Mouse (Mus musculus) brown adipose tissue, adult 24 weeks (tissue): ENCODE measurements around the gene 4930558K02Rik. TPM values are rescaled to one million over a fixed set of nuclear protein-coding genes. Genes with fewer than 3 reads are reported as not detected.

ENCODE experiments used
- H3K27ac ChIP-seq: fragments of 200-500 bp; replicated peaks from 2 replicates; pipeline ENCODE4 v1.5.1; 2012; ENCODE audit warnings: low read depth, mild to moderate bottlenecking, low read length
- H3K4me1 ChIP-seq: fragments of 200-500 bp; 2 replicates; pipeline ENCODE4 v1.6.1; 2012; ENCODE audit warnings: low read length, mixed read lengths; ENCODE audit not compliant: control insufficient read depth, insufficient read depth, insufficient read length
- H3K4me3 ChIP-seq: fragments of 200-500 bp; 2 replicates; pipeline ENCODE4 v1.5.1; 2012; ENCODE audit warnings: low read depth, mild to moderate bottlenecking, low read length, moderate library complexity; ENCODE audit not compliant: insufficient read depth
- polyA plus RNA-seq: library from polyadenylated mRNA; stranded (reverse); fragments of >200 nt; gene quantifications from 2 replicates; pipeline ENCODE4 v1.2.4, GENCODE M21; 2012; ENCODE audit not compliant: missing spikeins, insufficient read depth, insufficient read length

Gene 4930558K02Rik
- polyA plus RNA-seq, 1 experiment = not detected

DNA sequence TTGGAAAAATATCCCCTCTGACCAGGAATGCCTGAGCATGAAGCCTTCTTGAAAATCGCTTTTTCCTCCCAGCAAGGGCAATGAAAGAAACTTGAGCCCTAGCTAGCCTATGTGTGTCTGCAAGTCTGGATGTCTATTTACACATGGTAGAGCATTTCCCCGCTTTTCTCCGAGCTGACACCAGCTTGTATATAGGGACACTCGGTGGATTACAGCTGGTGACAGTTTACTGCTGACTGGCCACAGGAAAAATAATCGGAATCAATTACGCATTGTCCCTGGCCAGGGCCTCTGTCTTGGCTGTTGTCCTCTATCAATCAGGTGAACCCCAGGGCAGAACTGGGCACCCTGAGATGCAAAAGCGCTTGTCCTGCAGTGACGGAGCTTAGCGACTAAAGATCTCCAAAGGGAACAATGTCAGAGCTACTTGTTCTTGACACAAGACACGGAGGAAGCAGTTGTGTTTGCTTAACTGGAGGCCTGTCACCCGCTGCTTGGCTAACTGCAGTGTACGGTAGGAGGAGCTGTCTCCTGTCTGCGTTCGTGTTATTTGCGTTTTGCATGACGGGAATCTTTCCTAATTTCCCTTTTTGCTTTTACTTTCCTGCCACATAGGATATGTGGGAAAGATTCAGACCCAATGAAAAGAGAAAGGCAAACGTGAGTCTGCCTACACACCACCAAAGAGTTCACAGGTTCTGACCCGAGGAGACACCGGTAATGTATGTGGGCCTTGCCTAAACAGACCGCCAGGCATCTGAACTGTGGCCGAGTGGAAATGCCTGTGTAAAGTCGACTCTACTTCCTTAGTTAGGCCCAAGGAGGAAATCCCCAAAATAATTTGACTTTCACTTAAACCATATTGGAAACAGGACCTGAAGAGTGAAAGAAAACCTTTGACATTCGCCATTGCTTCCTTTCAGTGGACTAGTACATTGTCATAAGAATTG, 25.7 kb upstream of the 4930558K02Rik start:
- Histone ChIP-seq H3K4me3 (peak overlapping the region; percentile 53), H3K27ac (peak overlapping the region; percentile 94), H3K4me1 (no peaks in the 10 kb centered on the region)

DNA sequence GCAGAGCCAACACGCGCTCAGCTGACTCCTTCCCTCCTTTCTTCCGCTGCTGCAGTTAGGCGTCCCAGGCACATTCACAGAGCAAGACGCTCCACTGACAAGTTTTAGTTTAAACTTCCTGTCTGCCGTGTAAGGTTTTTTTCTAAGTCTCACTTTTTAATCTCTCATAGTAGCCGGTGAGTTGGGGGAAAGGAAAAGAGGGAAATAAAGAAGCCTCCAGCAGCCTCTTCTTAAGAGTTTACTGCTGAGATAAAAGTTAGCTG, 25.0 kb upstream of the 4930558K02Rik start:
- no peak overlapping the region; the same call in 1 of the 2 replicates for H3K27ac ChIP-seq
- no peaks in the 10 kb centered on the region; the same call in 1 of the 2 replicates for H3K4me1 ChIP-seq

DNA sequence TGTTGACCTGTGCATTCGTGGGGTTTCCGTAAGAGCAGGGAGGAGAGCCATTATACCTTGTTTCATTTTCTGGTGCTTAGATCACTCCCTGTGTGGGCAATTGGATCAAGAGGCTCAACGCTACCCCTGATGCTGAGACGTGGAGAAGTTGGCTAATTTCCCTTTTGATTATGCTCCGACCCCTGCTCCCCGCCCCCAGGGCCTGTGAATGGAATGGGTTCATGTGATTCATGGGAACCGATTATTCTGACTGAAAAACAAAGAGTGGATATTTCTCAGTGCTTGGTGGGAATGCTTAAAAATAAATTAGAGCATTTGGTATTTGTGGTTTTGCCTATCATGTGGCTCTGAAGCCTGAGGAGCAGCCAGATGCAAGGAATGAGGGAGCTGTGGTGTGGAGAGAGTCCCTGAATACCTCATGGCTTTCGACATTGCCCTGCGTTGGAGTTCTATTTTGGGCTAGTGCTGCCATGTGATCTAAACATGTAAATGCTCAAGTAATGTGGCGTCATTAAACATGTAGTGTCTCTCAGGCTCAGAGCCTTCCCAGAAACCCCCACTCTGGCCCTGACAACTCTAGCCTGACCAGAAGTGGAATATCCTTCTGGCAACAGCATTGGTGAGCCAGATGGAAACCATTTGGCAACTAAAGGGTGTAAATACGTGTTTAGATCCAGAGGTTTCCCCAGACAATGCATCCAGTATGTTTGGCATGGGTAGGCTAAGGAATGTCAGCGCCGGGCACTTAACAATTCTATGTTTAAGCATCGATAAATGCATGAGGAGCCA, 24.5 kb upstream of the 4930558K02Rik start:
- H3K4me3 ChIP-seq = no peak overlapping the region
- no peak overlapping the region for H3K27ac ChIP-seq
- no peaks in the 10 kb centered on the region; the same call in 1 of the 2 replicates for H3K4me1 ChIP-seq

More for the DNA sequence above, 25.0 kb upstream of the 4930558K02Rik start:
- no peak overlapping the region for H3K4me3 ChIP-seq

DNA sequence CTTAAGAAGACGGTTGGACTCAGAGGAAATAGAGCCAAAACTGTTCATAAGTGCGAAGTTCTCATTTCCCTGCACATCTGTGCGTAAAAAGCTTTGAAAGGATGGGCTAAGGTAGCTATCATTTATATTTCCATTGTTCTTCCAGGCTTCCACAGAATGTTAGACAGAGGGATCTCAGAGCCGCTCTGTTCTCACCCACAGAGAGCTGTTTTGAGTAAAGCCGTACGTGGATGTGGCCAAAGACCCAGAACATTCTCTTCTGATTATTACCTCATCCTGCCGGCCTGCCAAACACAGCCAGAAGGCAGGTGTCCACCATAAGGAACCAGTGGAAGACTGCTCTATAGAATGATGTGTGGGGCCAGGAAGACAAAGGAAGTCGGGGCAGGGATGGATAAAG, 21.9 kb upstream of the 4930558K02Rik start:
- H3K27ac ChIP-seq = no peak overlapping the region
- H3K4me1 ChIP-seq = no peaks in the 10 kb centered on the region; the same call in 1 of the 2 replicates
- no peak overlapping the region for H3K4me3 ChIP-seq

DNA sequence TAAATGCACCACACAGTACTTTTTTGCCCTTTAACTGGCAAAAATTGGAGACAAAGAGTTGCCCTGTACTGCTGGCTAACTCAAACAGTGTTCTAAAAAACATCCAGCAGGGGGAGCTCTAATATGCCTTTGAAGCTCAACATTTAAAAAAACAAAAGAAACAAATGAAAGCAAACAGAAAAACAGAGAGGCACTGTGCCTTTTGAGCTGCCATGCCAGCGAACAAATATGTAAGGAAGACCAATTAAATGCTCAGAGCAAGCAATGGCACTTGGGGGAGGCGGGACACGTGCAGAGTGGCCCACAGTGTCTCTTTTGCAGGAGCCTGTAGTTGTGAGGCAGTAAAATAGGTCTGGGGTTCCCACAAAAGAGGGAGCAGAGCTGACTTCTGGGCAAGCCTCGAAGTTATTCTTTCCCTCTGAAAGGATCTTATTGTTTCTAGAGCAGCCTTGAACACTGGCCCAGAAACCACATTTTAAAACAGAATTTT, 20.5 kb upstream of the 4930558K02Rik start:
- Histone ChIP-seq H3K4me3 (0 out of 2 replicates have a peak overlapping the region, but pooled peaks have one; percentile 28), H3K4me1 (no peaks in the 10 kb centered on the region; the same call in 1 of the 2 replicates), H3K27ac (0 out of 2 replicates have a peak overlapping the region, but pooled peaks have one; percentile 38)

DNA sequence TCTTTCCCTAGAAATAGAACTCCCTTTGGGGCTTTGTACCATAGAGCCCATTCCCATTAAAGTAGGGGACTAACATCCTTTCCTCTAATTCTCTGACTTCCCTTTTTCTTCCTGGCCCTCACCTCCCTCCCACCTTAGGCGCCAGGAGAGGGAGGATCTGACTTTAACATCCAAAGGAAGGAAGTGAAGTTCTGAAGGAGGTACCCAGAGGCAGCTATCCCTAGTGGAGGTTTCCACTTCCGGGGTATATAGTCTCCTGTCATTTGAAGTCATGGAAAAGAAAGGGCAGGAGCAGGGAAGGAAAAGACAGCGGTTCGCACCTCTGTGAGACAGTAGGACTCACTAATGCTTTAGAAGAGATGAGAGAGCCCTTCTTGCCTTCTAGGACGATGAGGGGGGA, 19.9 kb upstream of the 4930558K02Rik start:
- Histone ChIP-seq H3K4me3 (peak overlapping the region; percentile 30), H3K27ac (0 out of 2 replicates have a peak overlapping the region, but pooled peaks have one; percentile 38), H3K4me1 (no peaks in the 10 kb centered on the region; the same call in 1 of the 2 replicates)

DNA sequence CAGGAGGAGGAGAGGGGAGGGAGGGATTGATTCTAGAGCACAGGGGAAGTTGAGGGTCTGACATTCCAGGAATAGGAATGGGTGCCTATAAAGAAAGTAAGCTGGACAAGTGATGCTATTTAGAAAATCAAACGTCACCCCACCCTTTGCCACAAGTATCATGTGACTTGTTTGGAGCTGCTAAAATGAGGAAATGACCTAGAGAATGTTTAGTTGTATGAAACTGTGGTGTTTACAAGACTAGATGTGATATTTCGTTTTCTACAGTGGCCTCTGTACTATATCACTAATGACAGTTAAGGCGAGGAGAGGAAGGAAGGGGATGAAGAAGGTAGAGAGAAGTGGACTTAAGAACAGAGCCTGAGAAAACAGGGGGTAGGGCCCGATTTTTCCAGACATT, 19.3 kb upstream of the 4930558K02Rik start:
- Histone ChIP-seq H3K27ac (no peak overlapping the region), H3K4me3 (no peak overlapping the region), H3K4me1 (no peaks in the 10 kb centered on the region; the same call in 1 of the 2 replicates)

DNA sequence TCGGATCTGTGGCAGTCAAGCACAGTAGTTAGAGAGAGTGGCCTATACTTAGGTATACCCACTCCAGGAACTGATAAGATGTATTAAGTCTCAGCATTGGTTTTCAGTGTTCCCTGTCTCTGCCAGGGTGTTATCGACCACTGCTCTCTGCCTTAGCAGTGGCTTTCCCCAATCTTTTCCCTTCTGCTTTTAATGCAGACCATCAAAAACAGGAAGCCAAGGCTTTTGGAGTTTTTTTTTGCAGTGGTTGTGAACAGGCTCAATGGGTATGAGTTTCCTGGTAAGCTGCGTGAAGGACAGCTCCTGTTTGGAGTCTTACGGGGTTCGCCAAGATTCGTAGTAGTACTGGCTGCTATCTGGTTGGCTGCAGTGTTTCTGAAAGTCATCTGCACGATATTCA, 13.0 kb upstream of the 4930558K02Rik start:
- no peak overlapping the region for H3K27ac ChIP-seq
- no peaks in the 10 kb centered on the region for H3K4me1 ChIP-seq
- H3K4me3 ChIP-seq = no peak overlapping the region

DNA sequence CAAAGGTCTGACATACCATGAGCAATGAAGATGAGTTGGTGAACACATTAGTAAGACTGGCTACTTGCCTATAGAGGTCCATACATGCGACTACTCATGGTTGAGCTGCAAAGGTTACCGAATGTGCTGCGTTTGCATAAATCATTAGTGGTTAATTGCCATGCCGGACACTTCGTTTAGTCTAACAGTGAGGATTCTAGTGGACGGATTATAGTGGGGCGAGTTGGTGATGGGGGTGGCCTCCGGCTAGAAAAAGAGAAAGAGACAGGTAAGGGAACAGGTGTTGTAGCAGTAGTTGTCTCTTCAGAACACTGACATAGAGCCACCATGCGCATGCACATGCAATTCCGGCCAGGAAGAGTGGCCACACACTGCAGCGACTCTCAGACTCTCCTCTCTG, 12.4 kb upstream of the 4930558K02Rik start:
- Histone ChIP-seq H3K4me1 (no peaks in the 10 kb centered on the region), H3K4me3 (no peak overlapping the region), H3K27ac (no peak overlapping the region)

DNA sequence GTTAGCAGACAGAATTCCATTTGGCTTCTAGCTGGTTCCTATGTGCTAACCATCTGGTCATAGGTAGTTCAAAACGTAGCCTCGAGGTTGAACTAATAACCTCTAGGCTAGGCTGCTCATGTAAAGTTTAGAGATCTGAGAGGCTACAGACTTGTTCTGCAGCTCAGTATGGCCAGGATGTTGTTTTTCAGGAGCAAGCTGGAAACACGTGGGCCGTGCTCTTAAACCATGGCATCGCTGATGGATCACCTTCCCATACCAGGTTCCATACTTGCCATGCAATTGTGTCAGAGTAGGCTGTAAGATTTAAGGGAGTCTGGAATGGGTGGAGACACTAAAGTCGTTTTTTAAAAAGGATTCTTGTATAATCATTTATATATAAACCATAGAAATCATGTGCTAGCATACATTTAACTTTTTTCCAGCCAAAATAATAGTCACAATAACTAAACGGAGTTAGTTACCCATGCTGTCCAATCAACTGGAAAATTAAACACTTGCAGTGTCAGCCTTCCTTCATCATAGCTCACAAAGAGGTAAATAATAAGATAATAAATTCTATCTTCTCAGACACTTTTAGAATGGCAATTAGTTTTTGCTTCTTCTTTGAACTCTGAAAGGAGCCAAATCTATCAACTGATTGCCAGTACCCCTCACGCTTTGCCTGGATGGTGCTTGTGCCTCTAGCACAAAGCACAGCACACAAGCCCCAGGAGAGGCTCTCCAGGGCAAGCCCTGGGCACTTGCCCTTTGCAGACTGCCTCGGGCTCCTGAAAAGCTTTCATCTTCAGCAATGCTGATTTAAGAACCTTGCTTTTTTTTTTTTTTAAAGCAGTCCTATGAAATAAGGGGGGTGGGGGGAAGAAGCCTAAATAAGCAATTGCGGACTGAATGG, 11.5 kb upstream of the 4930558K02Rik start:
- Histone ChIP-seq H3K4me3 (no peak overlapping the region), H3K4me1 (no peaks in the 10 kb centered on the region)

DNA sequence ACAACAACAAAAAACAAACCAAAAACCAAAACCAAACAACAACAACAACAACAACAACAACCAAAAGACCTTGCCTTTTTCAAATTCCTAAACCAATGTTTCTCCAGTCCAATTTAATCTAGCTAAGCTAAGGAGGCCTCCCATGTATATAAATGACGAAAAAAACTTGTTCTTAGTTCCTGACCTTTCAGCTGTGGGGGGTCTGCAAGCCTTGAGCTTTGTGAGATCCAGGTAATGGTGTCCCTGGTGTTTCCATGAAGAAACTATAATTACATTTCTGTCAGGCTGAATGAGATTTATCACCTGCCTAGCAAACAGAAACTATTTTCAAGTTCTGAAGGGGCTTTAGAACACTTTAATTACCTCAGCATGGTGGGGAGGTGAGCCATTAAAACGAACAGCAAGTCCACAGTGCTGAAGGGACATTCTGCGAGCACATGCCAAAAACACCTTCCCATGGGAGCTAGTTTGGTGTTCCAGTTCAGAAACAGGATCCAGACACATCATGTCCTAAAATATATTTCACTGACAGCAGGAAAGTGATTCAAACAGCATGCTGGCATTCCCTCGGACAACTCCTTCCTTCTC, 4.6 kb upstream of the 4930558K02Rik start:
- H3K4me1 ChIP-seq = no peaks in the 10 kb centered on the region
- H3K27ac ChIP-seq = no peak overlapping the region
- H3K4me3 ChIP-seq = no peak overlapping the region

More for the DNA sequence above, 11.5 kb upstream of the 4930558K02Rik start:
- H3K27ac ChIP-seq = no peak overlapping the region

DNA sequence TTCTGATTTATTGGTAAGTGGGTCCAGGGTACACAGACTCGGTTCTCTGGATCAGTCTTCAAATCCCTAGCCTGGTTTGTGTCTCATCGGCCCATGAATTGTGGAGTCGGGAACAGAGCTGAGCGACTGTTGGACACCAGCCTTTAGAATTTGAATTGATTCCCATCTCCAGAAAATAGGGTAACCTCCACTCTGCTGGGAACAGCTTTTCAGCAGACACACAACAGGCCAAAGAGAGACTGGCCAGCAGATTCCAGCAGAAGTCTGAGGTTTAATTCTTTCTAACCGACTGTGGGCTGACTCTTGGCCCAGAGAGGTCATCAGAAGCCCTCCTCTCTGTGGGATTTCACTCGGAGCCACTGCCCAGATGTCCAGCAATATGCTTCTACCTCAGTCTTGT, 4.0 kb upstream of the 4930558K02Rik start:
- H3K27ac ChIP-seq = peak overlapping the region; percentile 54; the same call in 1 of the 2 replicates
- H3K4me3 ChIP-seq = no peak overlapping the region
- H3K4me1 ChIP-seq = no peaks in the 10 kb centered on the region

DNA sequence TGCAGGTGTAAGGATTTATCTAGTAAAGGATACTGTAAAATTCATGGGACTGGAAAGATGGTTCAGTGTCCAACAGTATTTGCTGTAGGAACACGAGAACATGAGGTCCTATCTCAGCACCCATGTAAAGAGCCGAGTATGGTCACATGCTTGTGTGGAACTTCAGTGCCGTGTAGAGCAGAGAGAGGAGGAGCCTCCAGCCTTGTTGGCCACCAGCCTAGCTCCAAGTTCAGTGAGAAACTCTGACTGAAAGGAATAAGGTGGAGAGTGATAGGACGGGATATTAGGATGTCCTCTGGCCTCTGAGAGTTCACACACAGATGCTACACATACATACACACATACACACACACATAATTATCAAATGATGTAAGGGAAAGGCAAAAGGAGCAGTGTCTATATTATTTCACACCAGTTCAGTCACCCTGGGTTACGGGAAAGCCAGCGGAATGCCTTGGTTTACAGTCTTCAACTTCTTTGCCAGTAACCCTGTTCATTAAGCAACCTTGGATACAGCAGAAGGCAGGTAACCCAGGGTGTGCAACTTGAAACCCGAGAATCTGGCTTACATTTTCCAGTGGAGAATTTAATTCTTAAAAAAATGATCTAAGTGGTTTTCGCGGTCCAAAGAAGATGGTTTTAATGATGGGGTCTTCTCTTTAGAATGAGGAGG, 1.3 kb upstream of the 4930558K02Rik start:
- Histone ChIP-seq H3K27ac (no peak overlapping the region), H3K4me3 (no peak overlapping the region), H3K4me1 (no peaks in the 10 kb centered on the region)

DNA sequence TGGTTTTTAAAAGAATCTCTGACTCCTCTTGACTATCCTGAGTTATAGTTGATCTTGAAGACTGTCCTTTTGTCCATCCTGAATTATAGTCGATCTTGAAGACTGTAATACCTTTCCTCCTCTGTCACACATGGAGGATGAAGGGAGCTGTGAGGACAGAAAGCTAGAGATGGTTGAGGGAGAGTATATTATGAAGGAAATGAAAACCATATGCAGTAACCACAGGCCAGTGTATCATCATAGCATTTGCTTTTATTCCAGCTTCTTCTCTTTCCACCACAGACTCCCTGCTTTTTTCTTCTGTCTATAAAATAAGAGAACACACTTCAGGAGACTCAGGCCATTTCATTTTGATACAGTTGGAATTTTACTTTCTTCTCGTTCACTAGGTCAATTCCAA, 610 bp upstream of the 4930558K02Rik start:
- Histone ChIP-seq H3K4me1 (no peaks in the 10 kb centered on the region), H3K4me3 (no peak overlapping the region), H3K27ac (no peak overlapping the region)
